Mouse (Mus musculus) bone marrow macrophage, adult 2 months (primary cell): Measurements from ENCODE around the gene Cdk8.

ENCODE experiments used
- CTCF ChIP-seq: IDR thresholded peaks from 2 replicates; pipeline ENCODE4 v1.5.1; 2012; ENCODE audit warnings: low read depth, mild to moderate bottlenecking, low read length, moderate library complexity
- POLR2A ChIP-seq: IDR thresholded peaks from 2 replicates; pipeline ENCODE4 v1.6.1; 2012; ENCODE audit warnings: mild to moderate bottlenecking, low read depth, low read length, borderline replicate concordance

GRCm38 (mm10) chr5:146267776-146268175 is 36.7 kb downstream of the Cdk8 start:
- no peak for TF ChIP-seq CTCF
- TF ChIP-seq POLR2A = no peak
